Mouse (Mus musculus) hindbrain, embryonic 12.5 days (tissue): ENCODE data around the gene Atpaf2. TPM values are rescaled to one million over a fixed set of nuclear protein-coding genes. Genes with fewer than 3 reads are reported as not detected.
A peak's percentile ranks its signal among the peaks of the same experiment; 100 is the strongest.

Experiments used
- ATAC-seq: fragments of 200-750 bp; cut with Nextera tagmentation; 2 replicates; pipeline ENCODE4 v1.8.0; 2017; ENCODE audit warnings: moderate TSS enrichment; ENCODE audit not compliant: low FRiP score
- H3K27ac ChIP-seq: fragments of 300-500 bp; sonication (generic); 2 replicates; pipeline ENCODE4 v1.5.1; 2016; ENCODE audit warnings: mild to moderate bottlenecking
- H3K27me3 ChIP-seq: fragments of 300-500 bp; sonication (generic); 2 replicates; pipeline ENCODE4 v1.6.1; 2016; ENCODE audit warnings: mild to moderate bottlenecking
- H3K36me3 ChIP-seq: fragments of 300-500 bp; sonication (generic); 2 replicates; pipeline ENCODE4 v1.6.1; 2016; ENCODE audit warnings: mild to moderate bottlenecking
- H3K4me1 ChIP-seq: fragments of 300-500 bp; sonication (generic); 2 replicates; pipeline ENCODE4 v1.6.1; 2016
- H3K4me2 ChIP-seq: fragments of 300-500 bp; sonication (generic); replicated peaks from 2 replicates; pipeline ENCODE4 v1.6.1; 2016; ENCODE audit warnings: mild to moderate bottlenecking
- H3K4me3 ChIP-seq: fragments of 300-500 bp; sonication (generic); 2 replicates; pipeline ENCODE4 v1.5.1; 2016; ENCODE audit warnings: mild to moderate bottlenecking
- H3K9ac ChIP-seq: fragments of 300-500 bp; sonication (generic); 2 replicates; pipeline ENCODE4 v1.6.1; 2016; ENCODE audit warnings: mild to moderate bottlenecking, moderate library complexity
- H3K9me3 ChIP-seq: fragments of 300-500 bp; sonication (generic); replicated peaks from 2 replicates; pipeline ENCODE4 v1.6.1; 2016; ENCODE audit warnings: mild to moderate bottlenecking
- WGBS: fragments of 180-500 bp; shearing (Covaris S2); methylation state at CpG from one replicate; pipeline ENCODE4 v1.1.7; 2016; 5-methylcytosine and 5-hydroxymethylcytosine counted together
- polyA plus RNA-seq: library from polyadenylated mRNA; unstranded; fragments of >200 nt; fragmentation: Nextera tagmentation; extraction: Ambion mirVana; gene quantifications from 2 replicates; pipeline ENCODE4 v1.2.1, GENCODE M21; 2016

Gene Atpaf2
- polyA plus RNA-seq, 1 experiment from 2014 or later: 38.0 TPM

- WGBS: 65% methylated on average over 5 of the region's 5 CpGs
- Histone ChIP-seq H3K27ac (no peak overlapping the region), H3K27me3 (no peaks in the 10 kb centered on the region), H3K9me3 (no peaks in the 10 kb centered on the region), H3K4me3 (no peak overlapping the region), H3K36me3 (no peaks in the 10 kb centered on the region), H3K4me2 (no peak overlapping the region), H3K4me1 (no peaks in the 10 kb centered on the region), H3K9ac (no peak overlapping the region)
- ATAC-seq: no peak
These were observed 59.1 kb downstream of the Atpaf2 start for GRCm38 (mm10) chr11:60359138-60359537.

- no peak overlapping the region for H3K4me2 ChIP-seq
- H3K36me3 ChIP-seq: no peaks in the 10 kb centered on the region
- H3K27me3 ChIP-seq: no peaks in the 10 kb centered on the region
- H3K9me3 ChIP-seq: no peaks in the 10 kb centered on the region
- 82% methylated on average over 7 of the region's 7 CpGs for WGBS
- no peak overlapping the region for H3K4me3 ChIP-seq
- peaks cover 2% of the 10 kb centered on the region; the same call in 1 of the 2 replicates for H3K4me1 ChIP-seq
- H3K27ac ChIP-seq: no peak overlapping the region
- no peak overlapping the region for H3K9ac ChIP-seq
- no peak for ATAC-seq
These were observed 59.7 kb downstream of the Atpaf2 start for GRCm38 (mm10) chr11:60358548-60358947.

GRCm38 (mm10) chr11:60357116-60357515 is 61.1 kb downstream of the Atpaf2 start:
- H3K9ac ChIP-seq: no peak overlapping the region
- WGBS: 47% methylated on average over 1 of the region's 1 CpGs
- H3K4me3 ChIP-seq: no peak overlapping the region
- H3K9me3 ChIP-seq: no peaks in the 10 kb centered on the region
- H3K4me1 ChIP-seq: peaks cover 4% of the 10 kb centered on the region
- ATAC-seq: no peak
- H3K36me3 ChIP-seq: no peaks in the 10 kb centered on the region
- H3K27ac ChIP-seq: no peak overlapping the region
- H3K4me2 ChIP-seq: no peak overlapping the region
- H3K27me3 ChIP-seq: no peaks in the 10 kb centered on the region

- H3K4me3 ChIP-seq: no peak overlapping the region
- no peak overlapping the region for H3K4me2 ChIP-seq
- ATAC-seq: no peak
- no peaks in the 10 kb centered on the region for H3K9me3 ChIP-seq
- H3K27me3 ChIP-seq: no peaks in the 10 kb centered on the region
- no peaks in the 10 kb centered on the region for H3K36me3 ChIP-seq
- H3K4me1 ChIP-seq: peaks cover 14% of the 10 kb centered on the region
- 96% methylated on average over 2 of the region's 2 CpGs for WGBS
- H3K27ac ChIP-seq: no peak overlapping the region
- no peak overlapping the region for H3K9ac ChIP-seq
These were observed 62.3 kb downstream of the Atpaf2 start for GRCm38 (mm10) chr11:60355952-60356351.

GRCm38 (mm10) chr11:60352559-60353411 is 65.5 kb downstream of the Atpaf2 start, which contains the start of the genes Tom1l2 and Drc3:
TSS of gene Tom1l2 (minus strand) at chr11:60352905.
TSS of gene Drc3 (plus strand) at chr11:60353329.
- Histone ChIP-seq H3K4me3 (peak within 1 kb of the TSS; percentile 69), H3K36me3 (no peaks in the 10 kb centered on the region), H3K4me1 (peaks cover 14% of the 10 kb centered on the region), H3K4me2 (peak within 1 kb of the TSS; percentile 69), H3K27ac (peak within 1 kb of the TSS; percentile 49; the same call in 1 of the 2 replicates), H3K9me3 (no peaks in the 10 kb centered on the region), H3K27me3 (no peaks in the 10 kb centered on the region), H3K9ac (peak within 1 kb of the TSS; percentile 66)
- WGBS: under 1% methylated on average over 56 of the region's 57 CpGs
- peak; percentile 100 for ATAC-seq

- Histone ChIP-seq H3K9ac (peak overlapping the region; percentile 66), H3K4me3 (peak overlapping the region; percentile 69), H3K4me2 (peak overlapping the region; percentile 69), H3K4me1 (peaks cover 14% of the 10 kb centered on the region), H3K36me3 (no peaks in the 10 kb centered on the region), H3K9me3 (no peaks in the 10 kb centered on the region), H3K27ac (no peak overlapping the region), H3K27me3 (no peaks in the 10 kb centered on the region)
- no peak for ATAC-seq
- 25% methylated on average over 11 of the region's 11 CpGs for WGBS
These were observed 66.3 kb downstream of the Atpaf2 start for GRCm38 (mm10) chr11:60351925-60352371.

- H3K4me2 ChIP-seq: peak overlapping the region; percentile 69
- H3K9me3 ChIP-seq: no peaks in the 10 kb centered on the region
- H3K4me1 ChIP-seq: peaks cover 16% of the 10 kb centered on the region
- 66% methylated on average over 2 of the region's 2 CpGs for WGBS
- no peaks in the 10 kb centered on the region for H3K27me3 ChIP-seq
- peak overlapping the region; percentile 66; the same call in 1 of the 2 replicates for H3K9ac ChIP-seq
- no peak for ATAC-seq
- H3K4me3 ChIP-seq: peak overlapping the region; percentile 69
- H3K36me3 ChIP-seq: no peaks in the 10 kb centered on the region
- no peak overlapping the region for H3K27ac ChIP-seq
These were observed 66.9 kb downstream of the Atpaf2 start for GRCm38 (mm10) chr11:60351388-60351787.

Other genes with a start within 250 kb of the Atpaf2 start
- 49.2 and 51.9 TPM in 2 replicates for gene Srebf1, start 195.9 kb downstream of the Atpaf2 start, polyA plus RNA-seq
- gene Tom1l2, start 65.6 kb downstream of the Atpaf2 start, polyA plus RNA-seq: 40.8 and 45.4 TPM in 2 replicates
- gene Drc3, start 65.1 kb downstream of the Atpaf2 start, polyA plus RNA-seq: 5.0 and 6.7 TPM in 2 replicates
- gene Gid4, start 1.3 kb downstream of the Atpaf2 start, polyA plus RNA-seq: 28.1 and 30.1 TPM in 2 replicates
- 94.4 and 96.7 TPM in 2 replicates for gene Drg2, start 36.1 kb upstream of the Atpaf2 start, polyA plus RNA-seq
- 0.30 TPM in 2 replicates for gene Myo15, start 50.9 kb upstream of the Atpaf2 start, polyA plus RNA-seq
- gene Alkbh5, start 117.9 kb upstream of the Atpaf2 start, polyA plus RNA-seq: 35.1 and 37.8 TPM in 2 replicates